Mouse (Mus musculus) left cerebral cortex, postnatal 25 days (tissue): Measurements from ENCODE around the gene Ppp1r36. TPM values are rescaled to one million over a fixed set of nuclear protein-coding genes. Genes with fewer than 3 reads are reported as not detected.
"Not testable (repeated sequence)": the region's sequence is repeated elsewhere in the genome, so short reads cannot be mapped to it uniquely, and the experiment has no call there.

ENCODE experiments used
- DNase-seq, 2 experiments: peaks; one replicate each; pipeline ENCODE4 v3.0.0; 2022; ENCODE audit warnings: low spot score in 2 of 2, mixed read lengths in 1 of 2
- intact Hi-C: fragments of 180-260 bp; cut with DNase I; formaldehyde crosslinking; loops from one replicate; pipeline ENCODE4 v1.15.1; 2025
- total RNA-seq, 2 experiments: library from RNA; stranded (reverse); gene quantifications; 2 replicates each; pipeline ENCODE4 v1.2.3; 2021

Ppp1r36 gene
- total RNA-seq, 2 experiments from 2014 or later = 0.39 to 1.3 TPM

DNA sequence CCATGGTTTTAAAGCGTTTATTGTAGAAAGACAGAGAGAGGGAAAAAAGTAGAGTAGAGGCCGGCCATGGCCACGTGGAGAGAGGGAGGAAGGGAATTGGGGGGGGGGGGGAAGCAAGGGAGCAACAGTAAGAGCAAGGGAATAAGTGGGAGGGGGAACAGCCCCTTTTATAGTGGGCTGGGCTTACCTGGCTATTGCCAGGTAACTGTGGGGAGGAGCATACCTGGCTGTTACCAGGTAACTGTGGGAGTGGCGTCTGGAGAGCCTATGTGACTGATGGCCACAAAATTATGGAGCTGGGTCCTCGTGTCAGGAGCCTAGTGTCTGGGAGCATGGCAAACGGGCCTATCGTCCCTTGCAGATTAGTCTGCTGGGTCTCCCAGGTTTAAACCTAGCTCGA is 18.2 kb downstream of the Ppp1r36 start:
- DNase-seq = no peak
- intact Hi-C loops = no loop called here

DNA sequence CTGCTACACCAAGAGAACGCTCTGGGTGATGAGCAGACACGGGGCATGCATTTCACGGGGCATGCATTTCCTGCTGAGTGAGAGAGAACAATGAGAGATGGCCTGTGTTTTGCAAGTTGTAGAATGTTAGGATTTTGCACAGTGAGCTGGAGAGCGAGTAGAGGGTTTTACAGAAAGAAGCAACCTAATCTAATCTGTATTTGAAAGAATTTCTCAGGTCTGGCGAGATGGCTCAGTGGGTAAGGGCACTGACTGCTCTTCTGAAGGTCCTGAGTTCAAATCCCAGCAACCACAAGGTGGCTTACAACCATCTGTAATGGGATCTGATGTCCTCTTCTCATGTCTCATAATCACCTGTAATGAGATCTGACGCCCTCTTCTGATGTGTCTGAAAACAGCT is 26.1 kb downstream of the Ppp1r36 start:
- intact Hi-C loops = not testable (repeated sequence)

DNA sequence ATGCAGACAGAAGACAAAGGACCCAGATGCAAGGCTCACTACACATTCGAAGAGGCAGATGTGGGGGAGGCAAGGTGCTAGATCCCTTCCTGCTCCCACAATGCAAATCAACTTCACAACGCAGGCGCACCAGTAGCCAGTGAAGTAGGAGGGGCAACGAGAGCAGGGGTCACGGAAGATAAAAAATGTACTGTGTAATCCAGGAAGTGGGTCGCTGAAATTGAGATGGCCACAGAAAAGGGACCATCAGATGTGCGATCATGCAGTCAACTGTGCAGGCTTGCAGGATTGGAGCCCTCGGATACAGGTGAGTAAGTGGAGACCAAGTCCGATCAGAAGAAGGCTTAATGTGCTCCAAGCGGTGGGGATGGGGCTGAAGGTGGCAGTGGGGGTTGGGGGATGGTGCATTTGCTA is 27.0 kb downstream of the Ppp1r36 start:
- intact Hi-C loops = no loop called here
- no peak for DNase-seq

More for the DNA sequence above, 26.1 kb downstream of the Ppp1r36 start:
- DNase-seq = not testable (repeated sequence)

DNA sequence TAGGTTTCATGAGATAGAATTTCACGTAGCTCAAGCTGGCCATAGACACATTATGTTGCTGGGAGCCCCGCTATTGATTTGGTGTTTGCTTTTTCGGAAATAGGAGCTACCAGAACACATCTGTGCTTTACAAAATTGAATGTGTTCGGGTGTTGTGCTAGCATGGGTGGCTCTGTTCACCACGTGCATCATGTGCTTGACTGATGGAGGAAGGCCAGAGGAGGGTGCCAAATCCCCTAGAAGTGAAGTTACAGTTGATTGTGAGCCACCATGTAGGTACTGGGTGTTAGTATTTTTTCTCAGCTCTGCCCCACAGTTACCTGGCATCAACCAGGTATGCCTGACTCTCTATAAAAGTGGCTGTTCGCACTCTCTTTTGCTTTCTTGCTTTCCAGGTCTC is 27.5 kb downstream of the Ppp1r36 start:
- no peak for DNase-seq
- intact Hi-C loops = no loop called here

DNA sequence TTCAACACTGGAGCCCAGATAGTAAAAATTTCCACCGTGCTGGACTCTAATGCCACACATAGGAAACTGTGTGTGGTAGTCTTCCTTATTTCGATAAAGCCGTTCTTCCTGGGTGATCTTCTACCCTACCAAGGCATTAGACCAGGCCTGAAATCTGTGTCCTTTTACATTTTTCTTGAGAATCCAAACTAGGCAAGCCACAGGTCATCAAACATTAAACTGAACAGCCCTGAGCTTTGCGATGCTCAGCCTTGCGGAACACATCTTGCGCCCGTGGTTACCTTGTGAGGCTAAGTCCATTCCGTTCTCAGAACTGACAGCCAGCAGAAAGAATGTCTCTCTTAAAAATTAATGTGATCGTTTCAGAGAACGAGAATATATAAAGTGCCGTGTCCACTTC is 28.9 kb downstream of the Ppp1r36 start:
- DNase-seq = no peak
- intact Hi-C loops = no loop called here

DNA sequence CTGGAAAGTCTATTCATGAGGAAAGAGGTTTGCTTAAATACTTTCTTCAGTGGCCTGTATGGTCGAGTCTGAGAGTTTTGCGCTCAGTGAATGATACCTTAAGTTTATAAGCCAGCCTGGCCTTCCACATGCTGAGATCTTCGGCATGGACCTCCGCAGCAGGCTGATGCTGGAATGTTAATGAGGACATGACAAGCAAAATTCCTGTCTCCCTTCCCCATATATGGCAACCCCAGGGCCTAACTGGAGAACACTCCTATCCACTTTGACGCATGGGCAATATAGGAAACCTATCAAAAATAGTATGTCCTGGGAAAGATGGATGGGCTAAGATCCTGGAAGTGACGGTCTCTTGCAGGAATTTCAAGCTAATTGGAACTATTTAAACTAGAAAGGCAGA is 30.8 kb downstream of the Ppp1r36 start:
- no peak for DNase-seq
- intact Hi-C loops = no loop called here

DNA sequence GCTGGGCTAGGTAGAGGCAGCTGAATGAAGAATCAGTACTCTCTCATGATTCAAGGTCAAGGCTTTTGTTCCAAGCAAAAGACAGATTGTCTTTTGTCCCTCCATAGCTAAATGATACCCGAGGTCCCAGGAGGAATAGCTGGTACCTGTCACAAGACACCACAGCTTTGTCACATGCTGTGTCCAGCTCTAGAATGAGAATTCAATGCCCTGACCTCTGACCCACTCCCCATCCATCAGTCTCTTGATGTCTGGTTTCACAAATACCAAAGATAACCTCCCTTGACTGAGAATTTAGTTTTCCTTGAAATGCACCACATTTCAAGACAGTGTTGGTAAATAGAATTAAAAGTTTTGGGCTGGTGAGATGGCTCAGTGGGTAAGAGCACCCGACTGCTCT is 34.9 kb downstream of the Ppp1r36 start:
- intact Hi-C loops = no loop called here

DNA sequence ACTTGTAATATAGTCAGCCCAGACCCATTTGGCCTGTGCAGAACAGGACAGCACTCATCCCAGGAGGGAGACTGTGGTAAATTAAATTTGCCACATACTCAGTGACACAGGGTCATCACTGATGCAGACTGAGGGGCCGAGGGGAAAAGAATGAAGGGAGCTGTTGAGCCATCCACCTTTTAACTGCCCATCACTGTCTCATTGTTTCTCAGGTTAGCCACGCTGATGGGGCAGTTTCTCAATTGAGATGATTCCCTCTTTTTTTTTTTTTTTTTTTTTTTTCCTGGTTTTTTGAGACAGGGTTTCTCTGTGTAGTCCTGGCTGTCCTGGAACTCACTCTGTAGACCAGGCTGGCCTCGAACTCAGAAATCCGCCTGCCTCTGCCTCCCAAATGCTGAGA is 41.1 kb downstream of the Ppp1r36 start:
- DNase-seq, intact Hi-C loops: not testable (repeated sequence)

More for the DNA sequence above, 34.9 kb downstream of the Ppp1r36 start:
- DNase-seq = no peak

DNA sequence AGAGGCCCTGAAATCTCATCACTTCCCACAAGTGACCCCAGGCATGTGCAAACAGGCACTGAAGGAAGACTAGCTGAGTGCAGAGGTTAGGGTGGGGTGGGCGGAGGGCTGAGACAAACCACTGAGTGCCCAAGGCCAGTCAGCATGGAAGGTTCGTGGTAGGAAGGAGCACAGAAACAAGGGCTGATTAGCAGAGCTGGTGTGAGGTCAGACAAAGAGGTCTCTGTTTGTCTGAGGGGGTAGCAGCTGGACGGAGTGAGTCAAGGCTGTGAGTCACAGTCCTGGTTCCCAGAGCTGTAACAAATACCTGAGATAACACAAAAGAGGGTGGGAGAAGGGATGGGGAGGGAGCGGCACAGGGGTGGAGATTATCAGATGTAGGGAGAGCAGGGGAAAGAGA is 41.7 kb downstream of the Ppp1r36 start:
- DNase-seq = no peak
- intact Hi-C loops = no loop called here

DNA sequence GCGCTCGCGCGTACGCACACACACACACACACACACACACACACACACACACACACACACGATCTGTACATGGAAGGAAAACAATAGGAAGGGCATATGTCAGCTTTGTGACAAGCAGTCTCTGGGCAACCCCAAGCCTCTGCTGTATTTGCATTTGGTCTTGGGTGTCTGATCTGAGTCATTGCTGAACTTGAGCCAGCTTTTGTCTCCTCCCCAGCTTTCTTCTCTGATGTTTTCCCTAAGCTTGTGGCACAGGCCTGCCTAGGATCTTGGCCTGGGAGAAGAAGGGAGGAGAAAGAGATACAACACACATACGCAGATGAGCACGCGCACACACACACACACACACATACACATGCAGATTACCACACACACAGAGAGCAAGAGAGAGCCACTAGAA is 46.1 kb downstream of the Ppp1r36 start:
- intact Hi-C loops = no loop called here
- DNase-seq = peak in 1 of 2 experiments; percentile 71

DNA sequence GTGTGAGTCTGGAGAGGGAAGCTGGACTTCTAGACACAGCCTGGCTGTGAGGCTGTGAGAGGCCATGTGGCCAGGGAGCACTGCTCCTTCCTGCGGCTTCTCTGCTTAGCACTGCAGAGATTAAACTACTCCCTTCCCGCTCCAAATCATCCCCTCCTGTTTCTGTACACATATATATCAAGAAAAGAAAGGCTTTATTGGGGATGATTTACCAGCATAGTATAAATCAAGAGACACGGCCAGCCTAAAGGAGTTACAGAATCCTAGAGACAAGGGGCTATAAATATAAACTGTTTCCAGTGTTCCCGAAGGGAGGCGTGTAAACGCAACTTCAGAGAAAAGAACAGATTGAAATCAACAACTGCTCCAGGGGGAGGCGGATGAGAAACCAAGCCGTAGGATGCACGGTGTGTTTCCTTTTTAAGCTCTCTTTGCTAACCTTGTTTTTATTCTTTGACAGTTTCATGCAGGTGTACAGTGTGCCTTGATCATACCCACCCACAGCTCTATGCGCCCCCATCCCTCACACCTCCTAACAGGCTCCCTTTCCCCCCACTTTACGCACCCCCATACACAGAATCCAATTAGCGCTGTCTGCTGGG is 47.4 kb downstream of the Ppp1r36 start:
- peak; percentile 49 to 83 for DNase-seq
- intact Hi-C loops = loop anchor here (2.0 to 5.0 kb wide), 2 partner anchors 62 to 96 kb away; partner anchors contain the start of genes Hspa2 and Zbtb25

DNA sequence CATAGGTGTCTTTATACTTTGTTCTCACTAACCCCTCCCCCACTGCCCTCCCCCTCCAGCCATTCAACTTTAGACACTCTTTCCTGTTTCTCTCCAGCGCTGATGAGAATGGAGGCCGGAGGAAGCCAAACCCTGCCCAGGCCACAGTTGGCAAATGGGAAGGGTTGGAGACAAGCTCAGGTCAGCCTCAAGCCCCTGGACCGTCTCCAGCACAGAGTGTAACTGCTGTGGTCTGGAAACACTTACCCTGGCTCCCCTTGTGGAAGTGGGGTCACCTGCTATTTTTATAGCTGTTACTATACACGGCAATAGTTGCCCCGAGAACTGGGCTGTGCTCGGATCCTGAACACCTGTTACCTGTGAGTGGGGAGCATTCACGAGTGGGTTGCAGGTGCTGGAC is 49.3 kb downstream of the Ppp1r36 start:
- DNase-seq = no peak
- intact Hi-C loops = loop anchor here (5.0 kb wide), 1 partner anchor 64 kb away; the partner anchor contains the start of gene Hspa2

DNA sequence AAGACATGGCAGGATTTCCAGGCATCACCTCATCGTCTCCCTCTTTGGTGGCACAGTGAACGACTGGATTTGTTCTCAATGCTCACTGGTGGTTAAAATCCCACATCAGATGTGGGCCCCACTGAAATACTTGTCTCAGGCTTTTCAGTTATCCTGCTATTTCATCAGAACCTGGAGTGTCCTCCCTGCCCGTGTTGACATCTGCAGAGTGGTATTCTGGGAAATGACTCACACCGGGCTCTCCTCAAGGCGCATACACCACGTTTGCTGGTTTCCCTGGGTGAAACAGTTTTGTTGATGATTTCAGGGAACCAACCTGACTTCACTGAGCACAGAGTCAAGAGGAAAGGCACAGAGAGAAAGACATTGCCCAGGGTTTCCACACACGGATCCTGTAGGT is 49.9 kb downstream of the Ppp1r36 start:
- DNase-seq = no peak
- intact Hi-C loops = loop anchor here (5.0 kb wide), 1 partner anchor 65 kb away; the partner anchor contains the start of gene Hspa2

DNA sequence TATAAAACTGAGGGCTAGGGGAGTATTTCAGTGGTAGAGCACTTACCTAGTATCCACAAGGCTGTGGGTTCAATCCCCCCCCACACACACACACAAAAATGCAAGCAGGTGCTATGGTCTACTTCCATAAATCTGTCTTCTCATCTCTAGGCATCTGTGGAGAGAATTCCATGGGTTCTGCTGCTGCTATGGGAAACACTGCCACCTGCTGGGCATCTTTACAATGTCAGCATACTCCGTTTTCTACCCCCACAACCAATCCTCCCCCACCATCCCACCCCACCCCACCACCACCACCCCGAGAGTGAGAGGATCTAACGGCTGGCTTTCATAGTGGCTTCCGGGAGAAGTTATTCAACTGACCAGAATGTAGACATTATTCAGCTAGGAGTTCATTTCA is 54.7 kb downstream of the Ppp1r36 start:
- peak; percentile 67 to 75 for DNase-seq
- intact Hi-C loops = loop anchor here (5.0 kb wide), 1 partner anchor 130 kb away; no protein-coding TSS in a partner anchor

DNA sequence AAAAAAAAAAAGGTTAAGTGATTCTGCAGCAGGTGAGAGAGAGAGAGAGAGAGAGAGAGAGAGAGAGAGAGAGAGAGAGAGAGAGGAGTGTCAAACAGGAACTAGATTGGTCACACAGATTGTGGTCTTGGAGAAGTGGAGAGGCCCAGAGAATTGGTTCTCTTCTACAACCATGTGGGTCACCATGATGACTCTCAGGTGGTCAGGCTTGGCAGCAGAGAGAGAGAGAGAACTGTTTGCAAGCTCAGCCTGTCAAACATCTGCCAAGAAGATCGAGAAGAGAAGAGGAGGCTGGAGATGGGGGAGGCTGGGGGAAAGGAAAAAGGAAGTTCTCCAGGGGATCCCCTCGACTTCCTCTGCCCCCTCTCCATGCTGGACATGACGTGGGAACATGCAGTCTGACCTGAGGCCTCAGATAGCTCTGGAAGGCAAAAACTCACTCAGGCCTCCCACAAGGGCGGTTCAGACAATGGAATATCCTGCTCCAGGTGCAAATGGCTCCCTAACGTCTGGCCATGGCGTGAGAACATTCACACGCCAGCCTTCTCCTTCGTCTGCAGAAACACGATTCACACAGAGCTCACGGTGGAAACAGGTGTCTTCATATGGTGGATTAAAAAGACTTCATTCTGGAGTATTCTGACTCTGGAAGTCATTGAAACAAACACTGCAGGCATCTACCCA is 56.4 kb downstream of the Ppp1r36 start:
- no peak for DNase-seq
- intact Hi-C loops = loop anchor here (5.0 kb wide), 1 partner anchor 131 kb away; no protein-coding TSS in a partner anchor

DNA sequence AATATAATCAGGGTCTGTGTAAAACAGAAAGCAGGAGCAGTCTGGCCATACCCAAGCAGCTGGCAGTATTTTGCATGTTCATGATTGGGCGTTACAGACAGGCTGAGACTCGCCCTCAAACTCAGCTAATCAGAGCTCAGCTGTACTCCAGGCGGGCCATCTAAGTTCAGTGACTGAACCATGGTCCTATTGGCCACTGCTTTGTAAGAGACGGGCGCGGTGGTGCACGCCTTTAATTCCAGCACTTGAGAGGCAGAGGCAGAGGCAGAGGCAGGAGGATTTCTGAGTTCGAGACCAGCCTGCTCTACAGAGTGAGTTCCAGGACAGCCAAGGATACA is 56.9 kb downstream of the Ppp1r36 start:
- intact Hi-C loops = loop anchor here (5.0 kb wide), 1 partner anchor 132 kb away; no protein-coding TSS in a partner anchor
- no peak for DNase-seq

DNA sequence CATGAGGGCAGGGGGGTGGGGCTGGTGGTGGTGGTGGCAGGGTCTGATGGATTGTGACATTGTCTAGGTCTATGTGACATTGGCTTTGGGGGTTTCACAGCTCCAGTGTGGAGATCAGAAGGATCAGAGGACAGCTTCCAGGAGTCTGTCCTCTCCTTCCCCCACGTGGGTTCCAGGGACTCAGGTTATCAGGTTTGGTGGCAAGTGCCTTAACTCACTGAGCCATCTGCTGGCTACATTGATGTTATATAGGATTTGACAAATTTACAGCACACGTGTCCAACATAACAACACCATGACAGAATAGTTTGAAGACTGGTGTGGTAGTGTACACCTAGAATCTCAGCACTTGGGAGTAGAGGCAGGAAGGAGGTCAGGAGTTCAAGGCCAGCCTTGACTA is 57.5 kb downstream of the Ppp1r36 start:
- intact Hi-C loops = loop anchor here (5.0 kb wide), 1 partner anchor 133 kb away; no protein-coding TSS in a partner anchor
- no peak for DNase-seq

DNA sequence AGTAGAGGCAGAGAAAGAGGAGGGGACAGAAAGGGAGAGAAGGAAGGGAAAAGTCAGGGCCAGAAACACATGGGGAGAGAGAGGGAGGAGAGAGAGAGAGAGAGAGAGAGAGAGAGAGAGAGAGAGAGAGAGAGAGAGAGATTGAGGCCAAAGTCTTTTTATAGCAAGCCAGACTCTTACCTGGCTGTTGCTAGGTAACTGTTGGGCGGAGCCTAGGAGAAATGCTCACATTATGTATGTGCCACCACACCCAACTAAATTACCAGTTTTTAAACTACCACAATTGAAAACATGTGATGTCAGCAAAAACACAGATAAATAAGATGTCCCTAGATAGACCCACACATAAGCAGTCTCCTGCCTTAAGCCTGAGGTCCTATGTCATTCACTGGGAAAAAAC is 58.8 kb downstream of the Ppp1r36 start:
- no peak for DNase-seq
- intact Hi-C loops = no loop called here

DNA sequence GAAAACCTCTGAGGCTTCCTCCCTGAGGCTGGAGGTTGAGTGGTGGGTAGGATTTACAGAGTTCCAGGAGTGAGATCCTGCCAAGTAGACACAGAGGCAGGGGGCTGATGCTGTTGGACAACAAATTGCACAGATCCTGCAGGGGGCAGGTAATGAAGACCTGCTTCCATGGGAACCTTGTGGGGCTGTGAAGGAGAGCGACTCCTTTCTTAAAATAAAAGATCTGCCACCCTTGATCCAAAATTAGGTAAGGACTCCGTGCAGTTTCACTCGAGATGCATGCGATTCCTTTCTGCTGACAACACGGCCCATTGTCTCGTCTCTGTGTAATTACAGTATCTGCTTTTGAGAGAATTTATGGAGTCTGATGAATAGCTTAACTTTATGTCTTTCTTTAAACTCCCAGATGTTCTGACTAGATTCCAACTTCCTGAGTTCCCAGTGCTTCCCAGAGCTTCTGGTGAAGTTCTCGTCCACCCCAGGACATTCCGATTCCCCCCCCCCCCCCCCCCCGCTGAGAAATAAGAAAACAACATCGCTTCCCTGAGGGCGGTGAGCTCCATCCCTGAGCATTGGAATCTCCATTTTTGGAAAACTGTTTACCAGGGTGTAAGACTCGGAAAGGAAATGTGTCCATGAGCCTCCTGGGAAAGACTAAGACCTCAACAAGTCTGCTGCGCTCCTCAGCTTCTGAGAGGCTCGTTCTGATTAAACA is 61.1 kb downstream of the Ppp1r36 start:
- intact Hi-C loops = no loop called here
- no peak for DNase-seq

DNA sequence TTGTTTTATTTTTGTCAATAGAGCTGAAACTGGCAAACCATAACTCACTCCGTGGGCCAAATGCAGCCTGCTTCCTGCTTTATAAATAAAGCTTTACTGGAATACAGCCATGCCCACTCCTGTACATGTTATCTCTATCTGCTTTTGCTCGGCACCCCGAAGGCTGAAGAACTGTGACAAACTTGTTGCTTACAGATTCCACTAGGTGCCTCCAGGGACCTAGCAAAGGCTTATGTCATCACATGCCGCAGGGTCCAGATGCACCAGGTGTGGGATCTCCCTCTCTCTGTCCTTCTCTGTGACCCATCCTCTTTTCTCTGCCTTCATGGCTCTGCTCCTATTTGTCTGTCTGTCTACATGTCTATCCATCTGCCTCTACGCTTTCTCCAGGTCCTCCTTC is 61.8 kb downstream of the Ppp1r36 start:
- intact Hi-C loops = no loop called here

More for the DNA sequence above, 61.8 kb downstream of the Ppp1r36 start:
- DNase-seq = no peak
